Mouse (Mus musculus) lung, postnatal 0 days (tissue): ENCODE measurements around the gene Dnah3.

Source experiments
- CTCF ChIP-seq: IDR thresholded peaks from 2 replicates; pipeline ENCODE4 v1.5.1; 2016; ENCODE audit warnings: antibody characterized with exemption, mild to moderate bottlenecking
- EP300 ChIP-seq: IDR thresholded peaks from 2 replicates; pipeline ENCODE4 v1.6.1; 2016; ENCODE audit warnings: antibody characterized with exemption, mild to moderate bottlenecking, control low read depth

DNA sequence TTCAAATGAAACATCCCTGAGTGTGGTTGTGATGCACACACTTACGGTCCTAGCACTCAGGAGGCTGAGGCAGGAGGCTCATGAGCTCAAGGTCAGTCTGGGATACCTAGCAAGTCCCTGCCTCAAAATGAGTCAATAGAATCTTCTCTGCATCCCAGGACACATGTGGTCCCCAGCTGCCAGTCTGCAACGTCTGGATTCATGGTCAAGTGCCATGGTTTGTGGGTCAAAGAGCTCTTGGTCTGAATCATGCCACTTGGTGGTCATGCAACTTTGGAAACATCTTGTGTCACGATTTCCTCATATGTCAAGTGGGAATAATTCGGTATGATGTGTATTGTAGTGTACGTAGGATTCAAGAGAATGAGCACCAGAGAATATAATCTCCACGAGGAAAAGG is 134.5 kb downstream of the Dnah3 start:
- no peak for TF ChIP-seq CTCF
- no peak for TF ChIP-seq EP300
